Mouse (Mus musculus): Measurements from ENCODE around the gene Ankrd44.

Gene Ankrd44

DNA sequence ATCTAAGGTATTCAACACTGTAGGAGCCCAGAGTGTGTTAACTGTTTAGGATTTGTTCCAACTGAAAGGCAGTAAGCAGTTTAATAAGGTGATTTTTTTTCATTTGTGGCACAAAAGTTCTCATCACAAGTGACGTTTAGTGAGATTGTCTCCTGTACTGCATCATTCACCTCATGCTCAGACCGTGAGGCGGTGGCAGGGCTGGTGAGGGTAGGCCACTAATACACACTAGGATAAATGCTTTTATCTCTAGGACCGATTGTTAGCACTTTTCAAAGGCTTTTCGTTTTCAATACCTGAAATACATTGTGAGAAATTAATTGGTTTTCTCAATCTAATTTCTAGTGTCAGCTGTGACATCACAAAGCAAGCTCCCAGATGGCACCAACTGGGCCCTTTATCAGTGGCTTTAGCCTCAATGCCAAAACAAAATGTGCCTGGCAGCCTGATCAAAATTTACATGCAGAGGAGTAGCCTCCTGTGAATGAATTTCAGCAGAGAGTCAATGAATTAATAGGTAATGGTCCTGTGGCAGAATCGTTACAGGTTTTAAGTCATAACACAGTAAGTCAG, 286.6 kb downstream of the Ankrd44 start:
- ATAC-seq (ENCODE audit: low TSS enrichment): no peak

DNA sequence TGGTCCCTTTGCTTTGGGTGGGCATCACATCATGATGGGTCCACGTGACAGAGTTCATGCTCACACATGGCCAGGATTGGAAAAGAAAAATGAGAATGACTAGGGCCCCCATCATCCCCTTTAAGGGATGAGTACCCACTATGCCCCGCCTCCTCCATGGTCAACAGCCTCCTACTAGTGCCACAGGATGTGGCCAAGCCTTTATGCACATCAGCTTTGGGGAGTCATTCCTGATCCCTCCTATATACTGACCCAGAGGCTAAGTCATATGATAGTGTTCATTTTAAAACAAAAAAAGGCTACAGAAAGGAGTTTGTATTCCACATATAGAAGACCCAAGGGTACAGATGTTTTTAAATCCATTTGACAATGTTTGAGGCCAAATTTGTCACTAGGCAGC, 287.1 kb downstream of the Ankrd44 start:
- no peak for ATAC-seq (ENCODE audit: low TSS enrichment)

DNA sequence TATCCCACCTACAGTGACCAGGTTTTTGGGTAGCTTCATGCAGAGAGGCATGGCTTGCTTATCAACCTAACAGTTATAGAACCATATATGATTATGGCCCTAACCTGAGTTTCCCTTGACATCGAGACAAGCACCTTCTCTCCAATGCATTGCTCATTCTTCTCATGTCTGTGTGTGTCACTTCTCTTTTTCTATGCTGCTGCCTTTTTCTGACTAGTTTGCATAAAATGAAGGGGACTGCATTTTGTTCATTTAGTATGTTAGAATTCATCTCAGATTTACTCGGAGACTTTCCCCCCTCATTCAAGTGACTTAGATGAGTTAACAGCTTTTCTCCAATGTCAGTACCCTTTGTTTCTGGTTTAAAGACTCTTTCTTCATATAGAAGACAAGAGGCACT, 288.8 kb downstream of the Ankrd44 start:
- ATAC-seq (ENCODE audit: low TSS enrichment): no peak

DNA sequence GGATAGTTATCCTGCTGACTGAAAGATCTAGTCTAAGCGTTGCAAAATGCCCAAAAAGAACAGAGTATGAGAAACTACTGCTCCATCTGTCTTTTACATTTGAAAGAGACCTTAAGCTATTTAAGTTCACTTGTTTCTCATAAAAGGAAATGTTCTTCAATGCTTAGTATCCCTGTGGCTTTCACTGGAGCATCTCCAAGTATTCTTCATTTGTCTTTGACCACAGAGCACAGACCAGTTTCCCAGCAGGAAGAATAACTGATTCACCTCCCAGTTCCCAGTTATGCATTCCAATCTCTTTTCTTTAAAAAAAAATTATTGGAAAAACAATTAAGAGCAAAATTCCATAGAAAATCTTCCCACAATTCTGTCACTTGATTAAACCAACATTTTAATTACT, 297.1 kb downstream of the Ankrd44 start:
- no peak for ATAC-seq (ENCODE audit: low TSS enrichment)

DNA sequence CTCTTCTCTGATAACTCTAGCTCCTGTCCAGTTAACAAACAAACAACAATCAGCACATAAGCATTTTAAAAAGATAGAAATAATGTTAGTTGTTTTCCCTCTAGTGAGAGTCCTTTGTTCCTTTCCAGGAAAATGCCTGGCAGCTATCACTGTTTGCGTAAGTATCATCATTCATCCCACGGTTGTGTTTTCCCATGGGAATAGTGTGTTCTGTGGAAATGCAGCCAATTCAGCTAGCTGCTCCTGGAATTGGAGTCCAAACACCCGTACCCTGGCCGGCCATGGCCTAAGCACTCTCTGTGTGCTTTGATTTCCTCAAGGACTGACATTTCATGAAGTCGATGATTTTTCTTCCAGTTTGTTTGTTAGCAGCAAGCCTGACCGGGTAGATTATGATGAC, 311.2 kb downstream of the Ankrd44 start:
- ATAC-seq (ENCODE audit: low TSS enrichment): no peak

DNA sequence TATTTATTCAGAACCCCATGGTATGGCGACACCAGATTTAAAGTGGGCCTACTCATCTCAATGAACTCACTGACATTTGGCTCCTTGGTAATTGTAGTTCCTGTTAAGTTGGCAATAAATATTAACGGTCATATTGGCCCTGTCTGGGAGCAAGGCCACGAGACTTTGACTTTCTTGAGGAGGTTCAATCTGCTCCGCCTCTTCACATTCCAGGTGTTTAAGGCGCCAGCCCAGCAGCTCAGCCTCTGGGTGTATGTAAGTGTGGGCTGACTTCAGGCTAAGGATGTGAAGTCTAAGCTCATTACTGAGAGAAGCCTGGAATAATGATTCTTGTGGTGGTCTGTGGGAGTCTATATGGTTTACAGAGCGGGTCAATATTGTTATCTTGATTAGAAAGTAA, 313.8 kb downstream of the Ankrd44 start:
- ATAC-seq (ENCODE audit: low TSS enrichment): no peak

DNA sequence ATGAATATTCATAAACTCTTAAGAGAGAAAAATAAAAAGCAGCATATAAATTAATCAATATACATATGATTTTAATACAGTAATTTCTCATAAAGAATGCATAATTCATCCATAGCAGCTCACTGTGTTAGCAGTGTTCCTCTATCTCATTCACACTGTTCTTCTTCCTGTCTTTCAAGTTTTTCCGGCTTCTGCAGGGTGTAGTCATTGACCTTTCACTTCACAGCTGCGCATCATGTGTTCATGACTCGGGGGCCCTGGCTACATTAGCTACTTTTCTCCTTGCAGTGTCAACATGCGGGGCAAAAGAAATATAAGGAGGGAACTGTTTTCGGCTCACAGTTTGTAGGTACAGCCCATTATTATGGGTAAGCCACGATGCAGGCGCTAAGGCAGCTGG, 314.3 kb downstream of the Ankrd44 start:
- ATAC-seq (ENCODE audit: low TSS enrichment): no peak

DNA sequence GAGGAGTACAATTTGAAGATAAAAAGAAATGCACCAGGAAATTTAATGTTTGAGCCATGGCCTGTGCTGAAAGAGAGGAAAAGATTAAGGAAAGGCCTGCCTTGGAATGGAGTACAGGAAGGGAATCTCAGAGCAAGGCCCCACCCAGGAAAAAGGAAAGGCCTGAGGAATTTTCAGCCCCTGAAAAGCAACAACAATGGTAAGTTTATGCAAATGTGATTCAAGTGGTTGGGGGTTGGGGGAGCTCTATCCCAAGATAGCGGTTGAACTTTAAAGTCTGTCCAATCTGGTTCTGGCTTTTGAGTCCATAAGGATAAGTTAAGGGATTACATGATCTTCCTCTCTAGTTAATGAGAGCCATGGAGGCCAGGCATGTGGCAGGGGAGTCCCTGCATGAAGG, 319.3 kb downstream of the Ankrd44 start:
- no peak for ATAC-seq (ENCODE audit: low TSS enrichment)

DNA sequence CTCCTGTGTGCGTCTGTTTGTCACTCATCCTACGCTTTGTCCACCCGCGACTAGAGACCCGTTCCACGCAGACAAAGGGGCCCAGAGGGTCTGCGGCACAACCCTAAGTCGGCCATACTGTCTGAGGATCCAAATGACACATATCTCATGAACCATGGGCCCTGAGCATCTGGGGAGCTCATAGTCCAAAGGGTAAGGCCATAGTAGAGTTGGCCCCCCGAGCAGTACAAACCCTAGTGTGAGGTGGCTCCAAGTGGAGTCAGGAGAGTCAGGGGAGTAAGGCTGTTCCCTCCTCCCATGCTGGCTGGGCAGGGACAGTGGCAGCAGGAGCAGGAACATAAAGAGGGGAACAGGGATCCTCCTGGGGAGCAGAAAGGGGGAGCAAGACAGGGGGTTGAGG, 324.5 kb downstream of the Ankrd44 start:
- no peak for ATAC-seq (ENCODE audit: low TSS enrichment)

DNA sequence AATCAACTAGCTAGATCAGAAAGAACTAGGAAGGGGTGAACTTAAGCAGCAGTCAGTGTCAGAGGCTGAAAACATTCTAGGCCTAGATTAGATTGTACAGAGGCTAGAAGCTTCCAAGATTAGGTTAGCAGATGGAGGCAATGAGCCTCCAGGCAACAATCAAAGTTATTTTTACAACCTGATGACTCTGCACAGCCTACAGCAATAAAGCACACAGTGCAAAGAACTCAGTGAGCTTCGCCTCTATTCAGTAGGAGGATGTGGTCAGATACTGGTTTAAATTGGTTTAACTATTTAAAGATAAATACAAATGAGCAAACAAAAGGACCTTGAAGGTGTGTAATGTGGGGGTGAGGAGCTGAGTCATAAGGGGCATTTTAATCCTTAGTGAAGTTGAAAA, 325.9 kb downstream of the Ankrd44 start:
- ATAC-seq (ENCODE audit: low TSS enrichment): peak; percentile 32; the same call in 1 of the 2 replicates

DNA sequence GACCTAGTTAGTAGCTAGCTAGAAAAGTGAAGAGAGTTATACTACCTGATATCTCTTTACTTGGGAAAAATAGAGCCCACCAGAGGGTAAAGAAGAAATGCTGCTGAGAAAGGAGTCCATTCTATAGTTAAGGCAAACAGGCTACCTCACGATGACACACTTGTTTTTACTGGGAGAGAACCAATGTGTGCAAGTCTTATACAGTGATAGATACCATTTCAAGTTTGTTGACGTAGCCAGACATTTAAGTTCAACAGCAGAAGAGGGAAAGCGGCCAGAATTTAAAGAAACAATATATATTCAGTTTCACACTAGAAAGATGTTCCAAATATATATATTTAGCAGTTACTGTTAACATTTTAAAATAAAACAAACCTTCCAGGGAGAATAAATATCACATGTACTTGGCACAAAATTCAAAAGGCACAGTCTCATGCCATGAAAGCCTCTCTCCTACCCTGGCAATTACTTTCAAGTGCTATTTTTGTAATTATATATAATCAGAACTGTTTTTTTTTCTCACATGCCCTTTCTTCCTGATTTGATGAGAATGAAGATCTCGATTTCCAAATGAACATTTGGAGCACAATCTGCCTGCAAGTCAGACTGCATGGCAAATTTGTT, 328.5 kb downstream of the Ankrd44 start:
- 0 out of 2 replicates have a peak, but pooled peaks have one; percentile 36 for ATAC-seq (ENCODE audit: low TSS enrichment)

DNA sequence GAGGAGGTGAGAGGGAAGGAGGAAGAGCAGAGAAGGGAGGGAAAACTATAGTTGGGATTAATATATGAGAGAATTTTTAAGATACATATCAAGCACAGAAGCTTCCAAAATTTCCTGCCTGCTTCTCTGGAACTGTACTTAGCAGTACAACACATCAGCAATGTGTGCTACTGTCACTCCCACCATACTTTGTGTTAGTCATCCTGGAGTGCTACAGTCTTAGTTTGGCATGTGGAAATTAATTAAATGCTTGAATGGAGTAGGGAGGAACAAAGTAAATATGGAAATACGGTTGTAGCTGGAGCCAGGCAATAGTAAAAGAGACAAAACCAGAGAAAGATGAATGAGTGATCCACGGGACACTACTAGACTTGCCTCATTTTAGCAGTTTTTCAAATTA, 330.0 kb downstream of the Ankrd44 start:
- ATAC-seq (ENCODE audit: low TSS enrichment): peak; percentile 97

Data from frontal cortex, adult (tissue).